Mouse (Mus musculus) neural tube, embryonic 13.5 days (tissue): Measurements from ENCODE around the gene Kcnq1. TPM values are rescaled to one million over a fixed set of nuclear protein-coding genes. Genes with fewer than 3 reads are reported as not detected.

Experiments
- ATAC-seq: fragments of 200-750 bp; cut with Nextera tagmentation; 2 replicates; pipeline ENCODE4 v1.8.0; 2017; ENCODE audit warnings: low read depth, mild to moderate bottlenecking, moderate TSS enrichment, moderate library complexity
- H3K27ac ChIP-seq: fragments of 300-500 bp; sonication (generic); replicated peaks from 2 replicates; pipeline ENCODE4 v1.5.1; 2015; ENCODE audit warnings: moderate library complexity, mild to moderate bottlenecking, inconsistent platforms
- H3K27me3 ChIP-seq: fragments of 300-500 bp; sonication (generic); 2 replicates; pipeline ENCODE4 v1.6.1; 2015; ENCODE audit warnings: mild to moderate bottlenecking, inconsistent platforms
- H3K36me3 ChIP-seq: fragments of 300-500 bp; sonication (generic); 2 replicates; pipeline ENCODE4 v1.6.1; 2015; ENCODE audit warnings: mild to moderate bottlenecking, inconsistent platforms
- H3K4me1 ChIP-seq: fragments of 300-500 bp; sonication (generic); replicated peaks from 2 replicates; pipeline ENCODE4 v1.6.1; 2015; ENCODE audit warnings: inconsistent platforms
- H3K4me2 ChIP-seq: fragments of 300-500 bp; sonication (generic); 2 replicates; pipeline ENCODE4 v1.6.1; 2015; ENCODE audit warnings: inconsistent platforms, mild to moderate bottlenecking, moderate library complexity
- H3K4me3 ChIP-seq: fragments of 300-500 bp; sonication (generic); 2 replicates; pipeline ENCODE4 v1.5.1; 2015; ENCODE audit warnings: mild to moderate bottlenecking, inconsistent platforms
- H3K9ac ChIP-seq: fragments of 300-500 bp; sonication (generic); 2 replicates; pipeline ENCODE4 v1.6.1; 2015; ENCODE audit warnings: moderate library complexity, mild to moderate bottlenecking, inconsistent platforms
- H3K9me3 ChIP-seq: fragments of 300-500 bp; sonication (generic); 2 replicates; pipeline ENCODE4 v1.6.1; 2016; ENCODE audit warnings: inconsistent platforms
- WGBS: fragments of 180-500 bp; shearing (Covaris S2); methylation state at CpG from one replicate; pipeline ENCODE4 v1.1.7; 2015; 5-methylcytosine and 5-hydroxymethylcytosine counted together
- polyA plus RNA-seq: library from polyadenylated mRNA; unstranded; fragments of >200 nt; fragmentation: Nextera tagmentation; extraction: Ambion mirVana; gene quantifications from 2 replicates; pipeline ENCODE4 v1.2.1, GENCODE M21; 2015

The Kcnq1 gene
- polyA plus RNA-seq, 1 experiment from 2014 or later, result 1.3 TPM

DNA sequence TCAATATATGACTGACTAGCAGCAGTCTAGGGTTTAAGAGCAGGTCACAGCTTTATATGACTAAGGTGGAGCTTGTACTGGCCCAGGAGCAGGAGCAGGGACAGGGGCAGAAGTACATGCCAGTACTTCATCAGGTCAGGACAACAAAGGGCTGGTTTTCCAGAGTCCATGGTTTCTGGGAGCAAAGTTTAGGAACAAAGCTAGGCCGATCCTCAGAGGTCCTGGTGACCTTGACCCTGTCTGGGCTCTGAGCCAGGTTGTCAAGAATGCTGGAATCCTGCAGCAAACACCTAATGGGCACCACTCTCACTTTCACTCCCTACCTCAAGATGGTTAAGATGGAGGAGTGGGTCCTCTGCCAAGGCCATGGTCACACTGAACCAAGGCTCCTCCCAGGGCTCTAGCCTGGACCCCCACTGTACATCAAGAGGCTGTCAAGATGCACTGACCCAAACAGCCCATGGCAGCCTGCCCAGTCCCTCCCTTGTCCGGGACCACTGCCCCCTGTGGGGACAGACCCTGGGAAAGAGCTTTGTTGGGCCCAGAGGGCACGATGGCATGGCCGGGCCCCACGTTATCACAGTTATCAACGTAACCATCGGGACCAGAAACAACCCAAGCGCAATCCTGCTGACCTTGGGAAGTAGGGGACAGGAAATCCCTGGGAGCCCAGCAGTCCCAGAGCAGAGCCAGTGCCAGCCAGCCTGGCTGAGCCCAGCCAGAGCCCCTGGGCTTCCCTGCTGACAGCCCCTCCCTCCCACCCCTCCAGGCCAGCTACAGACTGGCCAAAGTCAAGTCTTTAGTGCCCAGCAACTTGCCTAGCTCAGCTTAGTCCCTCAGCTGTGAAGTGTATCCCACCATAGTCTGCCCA lies 259.0 kb downstream of the Kcnq1 start:
- H3K9me3 ChIP-seq, result no peaks in the 10 kb centered on the region
- WGBS, result 72% methylated on average over 8 of the region's 8 CpGs
- no peak; the same call in 1 of the 2 replicates for ATAC-seq
- no peak overlapping the region for H3K4me2 ChIP-seq
- H3K27ac ChIP-seq, result no peak overlapping the region
- no peaks in the 10 kb centered on the region for H3K36me3 ChIP-seq
- H3K4me3 ChIP-seq, result no peak overlapping the region
- H3K9ac ChIP-seq, result no peak overlapping the region
- peaks cover 23% of the 10 kb centered on the region for H3K4me1 ChIP-seq
- 0 out of 2 replicates have a peak, but pooled peaks cover 4% of the 10 kb centered on the region for H3K27me3 ChIP-seq

GRCm38 (mm10) chr7:143367366-143368266 lies 261.5 kb downstream of the Kcnq1 start:
- H3K27me3 ChIP-seq, result no peaks in the 10 kb centered on the region; the same call in 1 of the 2 replicates
- no peaks in the 10 kb centered on the region for H3K9me3 ChIP-seq
- H3K9ac ChIP-seq, result no peak overlapping the region
- peaks cover 23% of the 10 kb centered on the region for H3K4me1 ChIP-seq
- no peak overlapping the region for H3K4me2 ChIP-seq
- no peak overlapping the region for H3K27ac ChIP-seq
- H3K36me3 ChIP-seq, result no peaks in the 10 kb centered on the region
- no peak for ATAC-seq
- H3K4me3 ChIP-seq, result no peak overlapping the region
- WGBS, result 66% methylated on average over 20 of the region's 20 CpGs

DNA sequence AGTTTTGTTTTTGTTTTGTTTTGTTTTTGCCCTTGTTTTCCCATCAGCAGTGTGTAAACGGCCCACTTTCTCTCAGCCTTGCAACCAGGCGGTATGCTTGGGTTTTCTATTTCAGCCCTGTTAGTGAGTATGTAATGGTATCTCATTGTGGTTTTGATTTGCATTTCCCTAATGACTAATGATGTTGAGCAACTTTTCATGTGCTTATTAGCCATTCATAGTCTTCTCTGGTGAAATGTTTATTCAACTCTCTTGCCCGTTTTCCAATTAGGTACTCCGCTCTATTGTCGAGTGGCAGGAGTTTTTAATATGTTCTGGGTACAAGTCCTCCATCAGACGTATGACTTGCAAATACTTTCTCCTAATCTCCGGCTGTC lies 262.1 kb downstream of the Kcnq1 start:
- Histone ChIP-seq H3K4me1 (peaks cover 23% of the 10 kb centered on the region), H3K9ac (no peak overlapping the region), H3K4me3 (no peak overlapping the region), H3K27me3 (no peaks in the 10 kb centered on the region; the same call in 1 of the 2 replicates), H3K4me2 (no peak overlapping the region), H3K27ac (no peak overlapping the region), H3K36me3 (no peaks in the 10 kb centered on the region), H3K9me3 (no peaks in the 10 kb centered on the region)
- ATAC-seq, result no peak
- WGBS, result 45% methylated on average over 7 of the region's 7 CpGs

GRCm38 (mm10) chr7:143371336-143371735 lies 265.2 kb downstream of the Kcnq1 start:
- WGBS, result 88% methylated on average over 2 of the region's 2 CpGs
- Histone ChIP-seq H3K36me3 (no peaks in the 10 kb centered on the region), H3K9ac (no peak overlapping the region), H3K9me3 (no peaks in the 10 kb centered on the region), H3K4me3 (no peak overlapping the region), H3K27ac (no peak overlapping the region), H3K4me2 (no peak overlapping the region), H3K27me3 (peaks cover 4% of the 10 kb centered on the region; the same call in 1 of the 2 replicates), H3K4me1 (peaks cover 22% of the 10 kb centered on the region)
- ATAC-seq, result no peak

- peaks cover 10% of the 10 kb centered on the region; the same call in 1 of the 2 replicates for H3K4me1 ChIP-seq
- H3K36me3 ChIP-seq, result no peaks in the 10 kb centered on the region
- no peak overlapping the region for H3K4me2 ChIP-seq
- 79% methylated on average over 3 of the region's 3 CpGs for WGBS
- no peak overlapping the region for H3K27ac ChIP-seq
- no peak for ATAC-seq
- no peaks in the 10 kb centered on the region for H3K9me3 ChIP-seq
- no peak overlapping the region for H3K9ac ChIP-seq
- H3K4me3 ChIP-seq, result no peak overlapping the region
- H3K27me3 ChIP-seq, result peaks cover 4% of the 10 kb centered on the region; the same call in 1 of the 2 replicates
These were observed 267.1 kb downstream of the Kcnq1 start for GRCm38 (mm10) chr7:143373265-143373664.

- ATAC-seq, result no peak
- Histone ChIP-seq H3K27ac (no peak overlapping the region), H3K27me3 (peaks cover 4% of the 10 kb centered on the region; the same call in 1 of the 2 replicates), H3K4me3 (no peak overlapping the region), H3K36me3 (no peaks in the 10 kb centered on the region), H3K4me1 (0 out of 2 replicates have a peak, but pooled peaks cover 17% of the 10 kb centered on the region), H3K9me3 (no peaks in the 10 kb centered on the region), H3K9ac (no peak overlapping the region), H3K4me2 (no peak overlapping the region)
- 79% methylated on average over 16 of the region's 16 CpGs for WGBS
These were observed 269.8 kb downstream of the Kcnq1 start for GRCm38 (mm10) chr7:143375945-143376344.

DNA sequence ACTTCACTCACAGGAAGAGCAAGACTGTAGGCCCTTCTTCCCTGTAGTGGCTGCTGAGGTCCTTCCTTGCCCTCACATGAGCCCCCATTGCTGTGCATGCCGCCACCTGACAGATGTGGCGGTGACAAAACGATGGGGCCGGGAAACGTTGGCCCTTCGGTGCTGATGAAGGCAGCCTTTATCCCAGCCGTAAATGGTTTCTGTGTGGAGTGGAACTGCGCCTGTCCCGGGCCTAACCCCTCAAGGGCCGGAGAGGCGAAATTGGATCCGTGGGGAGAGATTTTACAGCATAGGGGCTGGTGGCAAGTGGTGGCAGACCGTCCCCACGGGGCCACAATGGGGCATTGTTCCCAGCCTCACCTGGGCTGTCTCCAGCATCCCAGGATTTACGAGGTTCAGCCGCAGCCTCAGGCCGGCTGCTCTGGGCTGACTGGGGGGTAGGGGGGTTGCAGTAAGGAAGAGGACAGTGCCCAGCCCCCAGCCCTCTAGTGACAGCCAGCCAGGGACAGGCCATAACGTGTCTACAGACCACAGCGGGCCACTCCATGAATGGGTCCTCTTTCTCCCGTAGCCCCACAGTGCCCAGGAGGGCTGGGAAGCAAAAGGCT lies 274.4 kb downstream of the Kcnq1 start:
- Histone ChIP-seq H3K4me3 (no peak overlapping the region), H3K9ac (no peak overlapping the region), H3K27ac (no peak overlapping the region), H3K9me3 (no peaks in the 10 kb centered on the region), H3K36me3 (no peaks in the 10 kb centered on the region), H3K4me2 (no peak overlapping the region), H3K27me3 (no peaks in the 10 kb centered on the region), H3K4me1 (0 out of 2 replicates have a peak, but pooled peaks cover 19% of the 10 kb centered on the region)
- ATAC-seq, result no peak
- 46% methylated on average over 20 of the region's 20 CpGs for WGBS

DNA sequence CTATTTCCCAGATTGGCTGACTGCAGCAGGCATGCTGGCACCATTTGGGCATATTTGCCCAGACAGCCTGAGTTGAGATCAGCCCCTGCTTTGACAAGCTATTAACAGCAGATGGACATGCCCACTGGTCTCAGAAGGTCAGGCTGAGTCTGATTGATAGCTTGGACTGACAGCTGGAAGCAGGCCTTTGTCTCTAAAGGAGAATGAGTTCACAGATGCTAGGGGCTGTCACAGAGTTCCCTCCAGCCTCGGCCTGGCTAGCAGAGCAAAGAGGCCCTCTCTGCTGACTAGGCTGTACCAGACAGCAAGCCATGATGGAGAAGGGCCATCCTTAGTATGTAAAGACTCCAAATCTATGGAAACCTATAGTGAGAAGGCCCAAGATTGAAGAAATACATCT lies 280.5 kb downstream of the Kcnq1 start:
- Histone ChIP-seq H3K27me3 (no peaks in the 10 kb centered on the region), H3K4me2 (no peak overlapping the region), H3K4me1 (peaks cover 33% of the 10 kb centered on the region), H3K36me3 (no peaks in the 10 kb centered on the region), H3K9ac (no peak overlapping the region), H3K9me3 (no peaks in the 10 kb centered on the region), H3K4me3 (no peak overlapping the region), H3K27ac (no peak overlapping the region)
- no peak for ATAC-seq
- WGBS, result 12% methylated on average over 1 of the region's 1 CpGs

- H3K4me2 ChIP-seq, result peak overlapping the region; percentile 20; the same call in 1 of the 2 replicates
- ATAC-seq, result peak; percentile 81
- H3K27ac ChIP-seq, result peak overlapping the region; percentile 63
- peak overlapping the region; percentile 10; the same call in 1 of the 2 replicates for H3K9ac ChIP-seq
- H3K27me3 ChIP-seq, result no peaks in the 10 kb centered on the region
- H3K9me3 ChIP-seq, result no peaks in the 10 kb centered on the region
- peaks cover 33% of the 10 kb centered on the region for H3K4me1 ChIP-seq
- no peak overlapping the region for H3K4me3 ChIP-seq
- no peaks in the 10 kb centered on the region for H3K36me3 ChIP-seq
- 21% methylated on average over 27 of the region's 27 CpGs for WGBS
These were observed 282.9 kb downstream of the Kcnq1 start for GRCm38 (mm10) chr7:143388783-143389695.

DNA sequence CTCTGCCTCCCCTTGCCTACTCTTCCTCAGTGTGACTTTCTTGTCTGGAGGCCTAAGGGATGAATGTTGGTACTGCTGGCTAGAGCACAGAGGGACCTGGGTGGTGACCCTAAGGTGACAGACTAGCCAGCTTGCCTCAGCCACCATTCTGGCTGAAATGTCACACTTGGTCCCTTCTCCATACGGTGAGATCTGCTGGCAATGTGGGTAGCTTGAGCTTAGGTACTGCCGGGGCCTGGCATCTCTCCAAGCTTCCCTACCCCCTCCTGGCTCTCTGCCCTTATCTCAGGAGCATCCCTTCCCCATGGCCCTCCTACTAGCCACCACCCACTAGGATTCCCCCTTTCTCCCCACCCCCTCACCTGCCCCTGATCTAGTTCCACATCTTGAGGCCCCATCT lies 283.7 kb downstream of the Kcnq1 start:
- ATAC-seq, result peak; percentile 63; the same call in 1 of the 2 replicates

More for the DNA sequence above, 283.7 kb downstream of the Kcnq1 start:
- WGBS, result 64% methylated on average over 2 of the region's 2 CpGs
- Histone ChIP-seq H3K9ac (no peak overlapping the region), H3K9me3 (no peaks in the 10 kb centered on the region), H3K4me1 (peaks cover 33% of the 10 kb centered on the region), H3K4me2 (no peak overlapping the region), H3K36me3 (no peaks in the 10 kb centered on the region), H3K27ac (peak overlapping the region; percentile 63), H3K4me3 (no peak overlapping the region), H3K27me3 (no peaks in the 10 kb centered on the region)
